Mouse (Mus musculus) lung, postnatal 36 days (tissue): ENCODE data around the gene Scand1.

Source experiments
- DNase-seq: peaks from one replicate; pipeline ENCODE4 v3.0.0; 2022; ENCODE audit warnings: mixed read lengths

Scand1 gene

GRCm38 (mm10) chr2:156305818-156306217, 6.7 kb downstream of the Scand1 start:
- peak; percentile 54 for DNase-seq

GRCm38 (mm10) chr2:156304351-156304750, 8.2 kb downstream of the Scand1 start:
- no peak for DNase-seq

GRCm38 (mm10) chr2:156302063-156302462, 10.4 kb downstream of the Scand1 start:
- DNase-seq: no peak

GRCm38 (mm10) chr2:156298458-156298857, 14.0 kb downstream of the Scand1 start:
- DNase-seq: no peak

- DNase-seq: no peak
Measured at GRCm38 (mm10) chr2:156297653-156298052, 14.9 kb downstream of the Scand1 start.

GRCm38 (mm10) chr2:156296190-156296589, 16.3 kb downstream of the Scand1 start:
- DNase-seq: peak; percentile 41

GRCm38 (mm10) chr2:156295601-156296063, 16.9 kb downstream of the Scand1 start:
- no peak for DNase-seq

- no peak for DNase-seq
Measured at GRCm38 (mm10) chr2:156291998-156292397, 20.5 kb downstream of the Scand1 start.

- DNase-seq: peak; percentile 51
Measured at GRCm38 (mm10) chr2:156289552-156290160, 22.8 kb downstream of the Scand1 start.

GRCm38 (mm10) chr2:156288222-156288621, 24.3 kb downstream of the Scand1 start:
- DNase-seq: no peak

GRCm38 (mm10) chr2:156286733-156287132, 25.8 kb downstream of the Scand1 start:
- DNase-seq: no peak

GRCm38 (mm10) chr2:156285161-156285560, 27.3 kb downstream of the Scand1 start:
- no peak for DNase-seq

GRCm38 (mm10) chr2:156281227-156281626, 31.3 kb downstream of the Scand1 start:
- DNase-seq: no peak

GRCm38 (mm10) chr2:156278226-156279017, 34.1 kb downstream of the Scand1 start:
- DNase-seq: peak; percentile 97

GRCm38 (mm10) chr2:156272553-156272952, 40.0 kb downstream of the Scand1 start:
- DNase-seq: no peak

- no peak for DNase-seq
Measured at GRCm38 (mm10) chr2:156267636-156268035, 44.9 kb downstream of the Scand1 start.

GRCm38 (mm10) chr2:156263204-156263893, 49.2 kb downstream of the Scand1 start:
- DNase-seq: no peak
